ENCODE assay signal across 8 mouse cellular contexts in the genomic region with DNA sequence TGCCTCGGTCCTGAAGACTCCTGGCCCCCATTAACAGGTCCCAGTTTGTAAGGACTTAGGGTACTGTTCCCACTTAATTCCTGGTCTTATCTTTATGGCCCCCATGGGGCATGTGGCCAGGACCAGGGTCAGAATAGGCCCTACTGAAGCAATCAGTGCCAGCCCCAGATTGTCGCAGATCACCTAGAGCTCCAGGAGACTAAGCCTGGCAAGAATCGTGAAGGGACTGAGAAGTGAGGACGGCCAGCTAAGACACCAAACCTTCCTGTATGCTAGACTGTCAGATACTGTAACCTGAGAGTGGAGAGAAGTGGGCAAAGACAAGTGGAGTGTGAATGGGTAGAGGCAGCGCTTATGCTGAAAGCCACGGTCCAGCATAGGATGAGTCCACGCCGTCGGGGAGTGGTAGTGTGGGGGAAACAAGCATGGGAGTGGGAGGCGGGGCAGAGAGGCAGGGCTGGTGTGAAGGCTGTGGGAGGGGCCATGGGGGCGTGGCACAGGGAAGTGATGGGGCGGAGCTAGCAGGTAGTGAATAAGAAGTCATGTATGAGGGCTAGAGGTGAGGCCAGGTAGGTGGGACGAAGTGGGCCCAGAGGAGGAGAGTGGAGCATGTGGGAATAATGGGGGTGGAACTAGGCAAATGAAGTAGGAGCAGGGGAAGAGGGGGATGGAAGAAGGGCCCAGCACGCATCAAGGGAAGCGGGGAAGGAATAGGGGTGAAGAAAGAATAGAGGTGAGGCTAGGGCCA. TPM values are rescaled to one million over a fixed set of nuclear protein-coding genes. Genes with fewer than 3 reads are reported as not detected.
DNase-seq lines count a peak whose midpoint lies in the region; ATAC-seq lines count a peak whose summit lies in the region.

No protein-coding gene starts in this region.

- DNase-seq in heart, postnatal 14 days, result no peak
- no peak for DNase-seq in embryonic facial prominence, embryonic 14.5 days (ENCODE audit: low spot score)
- DNase-seq in lung, postnatal 4 days, result peak; percentile 54 to 55
- peak; percentile 29 for DNase-seq in yolk sac, embryonic 10.5 days (ENCODE audit: low spot score)
- DNase-seq in urinary bladder, postnatal 25 days (ENCODE audit: low spot score), result no peak

- intact Hi-C loops in heart, postnatal 14 days (cut with DNase I), result no loop called here

- no peaks in the 10 kb centered on the region for H3K9me3 ChIP-seq in heart, embryonic 15.5 days (replicated peaks)
- no peaks in the 10 kb centered on the region for H3K9me3 ChIP-seq in embryonic facial prominence, embryonic 14.5 days (ENCODE audit: control insufficient read depth, low read length)
- no peaks in the 10 kb centered on the region for H3K9me3 ChIP-seq in kidney, embryonic 16.5 days (ENCODE audit: low read length)

- peak overlapping the region; percentile 56; the same call in 1 of the 2 replicates for H3K4me3 ChIP-seq in heart, embryonic 15.5 days
- H3K4me3 ChIP-seq in embryonic facial prominence, embryonic 14.5 days (ENCODE audit: low read depth, low read length), result peak overlapping the region; percentile 59; the same call in 1 of the 2 replicates
- peak overlapping the region; percentile 61 for H3K4me3 ChIP-seq in kidney, embryonic 16.5 days (ENCODE audit: low read length)

- no peaks in the 10 kb centered on the region for H3K36me3 ChIP-seq in heart, embryonic 15.5 days
- no peaks in the 10 kb centered on the region for H3K36me3 ChIP-seq in embryonic facial prominence, embryonic 14.5 days (ENCODE audit: control insufficient read depth, insufficient read depth, low read length)
- H3K36me3 ChIP-seq in kidney, embryonic 16.5 days (ENCODE audit: insufficient read depth, low read length), result no peaks in the 10 kb centered on the region

- peak overlapping the region; percentile 95; the same call in 1 of the 2 replicates for H3K4me2 ChIP-seq in heart, embryonic 15.5 days
- H3K4me2 ChIP-seq in embryonic facial prominence, embryonic 14.5 days (ENCODE audit: low read depth, low read length), result peak overlapping the region; percentile 98
- H3K4me2 ChIP-seq in kidney, embryonic 16.5 days (replicated peaks; ENCODE audit: low read depth, low read length), result peak overlapping the region; percentile 98

- peaks cover 12% of the 10 kb centered on the region for H3K4me1 ChIP-seq in heart, embryonic 15.5 days (replicated peaks)
- peaks cover 6% of the 10 kb centered on the region; the same call in 1 of the 2 replicates for H3K4me1 ChIP-seq in embryonic facial prominence, embryonic 14.5 days (ENCODE audit: control insufficient read depth, insufficient read depth, low read length)
- H3K4me1 ChIP-seq in kidney, embryonic 16.5 days (ENCODE audit: insufficient read depth, low read length), result peaks cover 9% of the 10 kb centered on the region

- H3K27ac ChIP-seq in heart, embryonic 15.5 days, result no peak overlapping the region
- H3K27ac ChIP-seq in embryonic facial prominence, embryonic 14.5 days (replicated peaks; ENCODE audit: low read depth, low read length), result no peak overlapping the region
- no peak overlapping the region for H3K27ac ChIP-seq in kidney, embryonic 16.5 days (ENCODE audit: low read length)

- no peak overlapping the region for H3K9ac ChIP-seq in heart, embryonic 15.5 days
- no peak overlapping the region for H3K9ac ChIP-seq in embryonic facial prominence, embryonic 14.5 days (ENCODE audit: low read depth, low read length)
- H3K9ac ChIP-seq in kidney, embryonic 16.5 days (replicated peaks; ENCODE audit: low read length), result no peak overlapping the region

- H3K27me3 ChIP-seq in heart, embryonic 15.5 days, result peaks cover 66% of the 10 kb centered on the region
- H3K27me3 ChIP-seq in embryonic facial prominence, embryonic 14.5 days (replicated peaks; ENCODE audit: control insufficient read depth, insufficient read depth, low read length), result peaks cover 12% of the 10 kb centered on the region
- H3K27me3 ChIP-seq in kidney, embryonic 16.5 days (ENCODE audit: insufficient read depth, low read length), result peaks cover 21% of the 10 kb centered on the region

- peak; percentile 15; the same call in 1 of the 2 replicates for ATAC-seq in heart, embryonic 15.5 days (replicated peaks; ENCODE audit: insufficient number of reproducible peaks, insufficient read depth, low FRiP score, low read depth)
- ATAC-seq in embryonic facial prominence, embryonic 14.5 days (ENCODE audit: low read depth), result peak; percentile 45
- peak; percentile 72 for ATAC-seq in kidney, embryonic 16.5 days (ENCODE audit: low FRiP score, low TSS enrichment)
- no peak for ATAC-seq in monocyte, adult 5-6 weeks (replicated peaks; ENCODE audit: insufficient number of reproducible peaks, low FRiP score, low TSS enrichment, poor library complexity, severe bottlenecking)

- WGBS in heart, embryonic 15.5 days, result 9% methylated on average over 15 of the region's 15 CpGs
- WGBS in embryonic facial prominence, embryonic 14.5 days, result 6% methylated on average over 14 of the region's 15 CpGs
- WGBS in kidney, embryonic 16.5 days, result 8% methylated on average over 15 of the region's 15 CpGs

RNA-seq across cellular contexts. Expression of gene Slc29a4, which starts 8.7 kb away (rescaled TPM):
- polyA plus RNA-seq in heart, embryonic 15.5 days (2015; fragmentation: Nextera tagmentation; extraction: Ambion mirVana), result 1.1 and 1.9 TPM in 2 replicates
- under 1 TPM; 0.63 to 0.69 TPM for total RNA-seq in heart, postnatal 14 days (2021)
- 6.0 and 9.1 TPM in 2 replicates for polyA plus RNA-seq in embryonic facial prominence, embryonic 14.5 days (2014; fragmentation: Nextera tagmentation; extraction: Ambion mirVana)
- polyA plus RNA-seq in kidney, embryonic 16.5 days (2015; fragmentation: Nextera tagmentation; extraction: Ambion mirVana), result 5.1 and 6.2 TPM in 2 replicates
- total RNA-seq in monocyte, adult 5-6 weeks (2017), result 0.32 to 0.78 TPM (median 0.38 TPM) in 3 replicates

Comparison
In these comparisons a context has a peak if more than half of its experiments do, and no peak if none do; other contexts are left out.
1. DNase-seq: peak in lung, postnatal 4 days (2 of 2) and yolk sac, embryonic 10.5 days (single experiment); none in heart, postnatal 14 days (0 of 2), embryonic facial prominence, embryonic 14.5 days (single experiment) and urinary bladder, postnatal 25 days (single experiment).
2. Peak in every context shown above with its lines, with median percentiles within 50 percentile points of each other: H3K4me2 ChIP-seq and H3K4me3 ChIP-seq.